9 mouse cellular contexts compared by ENCODE assay signal in the genomic region with DNA sequence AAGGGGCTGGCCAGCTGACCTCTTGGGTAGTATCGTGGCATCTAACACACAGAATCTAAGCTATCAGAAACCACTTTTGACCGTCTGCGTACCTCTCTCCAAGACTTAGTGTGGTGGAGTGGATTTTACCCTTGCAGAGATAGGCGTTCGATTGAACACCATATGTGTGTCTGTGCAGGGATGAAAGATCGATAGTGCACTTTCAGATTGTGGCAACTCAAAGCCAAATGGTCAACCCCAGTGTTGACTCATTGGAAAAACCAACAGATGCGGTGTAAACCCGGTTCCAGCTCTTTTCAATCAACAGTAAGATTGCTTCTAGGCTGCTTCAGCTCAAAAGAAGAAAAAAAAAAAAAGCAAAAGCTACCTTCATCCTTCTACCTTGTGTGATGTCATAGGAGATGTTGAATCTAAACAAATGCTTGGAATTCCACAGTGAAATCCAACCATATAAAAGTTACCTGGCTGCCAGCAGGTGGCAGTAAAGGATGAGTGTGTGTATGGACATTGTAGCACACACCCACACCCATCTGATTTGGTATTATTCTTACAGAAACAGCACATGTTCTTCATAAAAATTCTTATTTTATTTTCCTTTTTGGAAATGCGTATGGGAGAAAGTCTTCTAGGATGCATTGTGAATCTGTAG. TPM values are rescaled to one million over a fixed set of nuclear protein-coding genes. Genes with fewer than 3 reads are reported as not detected.
DNase-seq lines count a peak whose midpoint lies in the region; ATAC-seq and TF ChIP-seq lines count a peak whose summit lies in the region.
"Had no signal": no experiment of that assay in that cellular context is flagged by ENCODE, and none has a peak within 500 bp of the region (broad histone marks: within the 10 kb centered on the region; RNA-seq: fewer than 3 reads in every experiment).

No protein-coding gene starts in this region.

- H3K36me3 ChIP-seq in hindbrain, postnatal 0 days (ENCODE audit: insufficient read depth, low read length), result no peaks in the 10 kb centered on the region
- H3K36me3 ChIP-seq in limb, embryonic 14.5 days (ENCODE audit: control insufficient read depth, insufficient read depth, low read length), result no peaks in the 10 kb centered on the region
- H3K36me3 ChIP-seq in splenic B cell, adult 2 months (ENCODE audit: control insufficient read depth, insufficient read depth, low read length, poor library complexity, severe bottlenecking), result peaks cover 17% of the 10 kb centered on the region

- H3K9ac ChIP-seq in hindbrain, postnatal 0 days (replicated peaks; ENCODE audit: low read length), result no peak overlapping the region
- H3K9ac ChIP-seq in limb, embryonic 14.5 days (ENCODE audit: low read depth, low read length, severe bottlenecking), result no peak overlapping the region
- H3K9ac ChIP-seq: limb, embryonic 15.5 days had no signal

- no peak overlapping the region for H3K4me2 ChIP-seq in hindbrain, postnatal 0 days (ENCODE audit: low read depth, low read length)
- no peak overlapping the region for H3K4me2 ChIP-seq in limb, embryonic 14.5 days (replicated peaks; ENCODE audit: low read depth, low read length, severe bottlenecking)
- H3K4me2 ChIP-seq: limb, embryonic 15.5 days had no signal

- ATAC-seq in hindbrain, postnatal 0 days, result peak; percentile 75
- peak; percentile 63 for ATAC-seq in limb, embryonic 14.5 days (ENCODE audit: low FRiP score, low read depth)

- intact Hi-C loops in heart, postnatal 14 days (cut with DNase I), result loop anchor here (2.0 kb wide), 3 partner anchors 39 to 317 kb away; no protein-coding TSS in a partner anchor

- no peak for TF ChIP-seq POLR2A in limb, embryonic 14.5 days (IDR thresholded peaks at IDR 0.05; ENCODE audit: borderline replicate concordance, extremely low read depth, insufficient read depth, insufficient read length)

- H3K4me3 ChIP-seq in hindbrain, postnatal 0 days (ENCODE audit: low read length), result no peak overlapping the region
- H3K4me3 ChIP-seq in limb, embryonic 14.5 days (replicated peaks; ENCODE audit: low read length), result no peak overlapping the region
- H3K4me3 ChIP-seq: limb, embryonic 15.5 days had no signal

- peak; percentile 65 to 72 for DNase-seq in heart, postnatal 14 days
- DNase-seq in heart, adult 8-10 months (ENCODE audit: low spot score), result no peak
- peak; percentile 46 for DNase-seq in CD4-positive helper T cell, adult 2 months (ENCODE audit: low read depth, low spot score)
- peak; percentile 60 for DNase-seq in adrenal gland, postnatal 14 days
- peak; percentile 84 for DNase-seq in hindbrain, postnatal 0 days (ENCODE audit: low spot score)
- peak; percentile 73 for DNase-seq in limb, embryonic 14.5 days (ENCODE audit: low spot score)
- DNase-seq in splenic B cell, adult 2 months (ENCODE audit: low read depth, low spot score), result peak; percentile 58
- DNase-seq in frontal cortex, postnatal 10 days (ENCODE audit: low spot score in 2 of 2), result no peak

- no peaks in the 10 kb centered on the region for H3K27me3 ChIP-seq in hindbrain, postnatal 0 days (ENCODE audit: insufficient read depth, low read length)
- no peaks in the 10 kb centered on the region for H3K27me3 ChIP-seq in limb, embryonic 14.5 days (ENCODE audit: control insufficient read depth, insufficient read depth, low read length)
- no peaks in the 10 kb centered on the region for H3K27me3 ChIP-seq in splenic B cell, adult 2 months (ENCODE audit: control insufficient read depth, insufficient read depth, low read length, poor library complexity, severe bottlenecking)
- H3K27me3 ChIP-seq: limb, embryonic 15.5 days had no signal

- 91% methylated on average over 9 of the region's 9 CpGs for WGBS in hindbrain, postnatal 0 days
- WGBS in limb, embryonic 14.5 days, result 82% methylated on average over 9 of the region's 9 CpGs

- no peaks in the 10 kb centered on the region for H3K4me1 ChIP-seq in hindbrain, postnatal 0 days (ENCODE audit: insufficient read depth, low read length)
- H3K4me1 ChIP-seq in limb, embryonic 14.5 days (ENCODE audit: control insufficient read depth, insufficient read depth, low read length), result peaks cover 34% of the 10 kb centered on the region

- no peaks in the 10 kb centered on the region for H3K9me3 ChIP-seq in hindbrain, postnatal 0 days (ENCODE audit: low read length)
- H3K9me3 ChIP-seq in limb, embryonic 14.5 days (ENCODE audit: control insufficient read depth, low read length), result no peaks in the 10 kb centered on the region
- H3K9me3 ChIP-seq: limb, embryonic 15.5 days had no signal

- TF ChIP-seq CTCF in hindbrain, postnatal 0 days (IDR thresholded peaks at IDR 0.05; ENCODE audit: low read depth), result peak; percentile 77

- no peak overlapping the region for H3K27ac ChIP-seq in hindbrain, postnatal 0 days
- no peak overlapping the region for H3K27ac ChIP-seq in limb, embryonic 14.5 days (replicated peaks; ENCODE audit: low read depth, low read length)
- H3K27ac ChIP-seq: limb, embryonic 15.5 days had no signal

RNA-seq across cellular contexts. Expression of a gene that starts 8.8 kb away (rescaled TPM):
- not detected for total RNA-seq in heart, postnatal 14 days (2021)
- not detected for total RNA-seq in heart, adult 8-10 months (2022)
- 0.38 TPM in 1 of 2 replicates, not detected in the other for total RNA-seq in adrenal gland, postnatal 14 days (2021)
- not detected in 2 replicates for total RNA-seq in hindbrain, postnatal 0 days (2014; rRNA removed)
- polyA plus RNA-seq in hindbrain, postnatal 0 days (2015; fragmentation: Nextera tagmentation; extraction: Ambion mirVana), result 0.14 and 0.30 TPM in 2 replicates
- polyA plus RNA-seq in limb, embryonic 14.5 days (2012; rRNA removed), result 0.03 and 0.09 TPM in 2 replicates
- 0.47 TPM in 1 of 2 replicates, not detected in the other for polyA plus RNA-seq in limb, embryonic 14.5 days (2014; fragmentation: Nextera tagmentation; extraction: Ambion mirVana)

Comparison
In these comparisons a context has a peak if more than half of its experiments do, and no peak if none do; other contexts are left out.
1. DNase-seq: peak in heart, postnatal 14 days (2 of 2), CD4-positive helper T cell, adult 2 months (single experiment), adrenal gland, postnatal 14 days (single experiment), hindbrain, postnatal 0 days (single experiment), limb, embryonic 14.5 days (single experiment) and splenic B cell, adult 2 months (single experiment); none in heart, adult 8-10 months (single experiment) and frontal cortex, postnatal 10 days (0 of 2).